Mouse (Mus musculus): ENCODE measurements at regions not wholly inside any gene's neighbourhood (a gene's known extent, or its start where the extent isn't known, plus 50 kb on each side); places are given as distances from the start of the nearest gene placed in this dataset.

DNA sequence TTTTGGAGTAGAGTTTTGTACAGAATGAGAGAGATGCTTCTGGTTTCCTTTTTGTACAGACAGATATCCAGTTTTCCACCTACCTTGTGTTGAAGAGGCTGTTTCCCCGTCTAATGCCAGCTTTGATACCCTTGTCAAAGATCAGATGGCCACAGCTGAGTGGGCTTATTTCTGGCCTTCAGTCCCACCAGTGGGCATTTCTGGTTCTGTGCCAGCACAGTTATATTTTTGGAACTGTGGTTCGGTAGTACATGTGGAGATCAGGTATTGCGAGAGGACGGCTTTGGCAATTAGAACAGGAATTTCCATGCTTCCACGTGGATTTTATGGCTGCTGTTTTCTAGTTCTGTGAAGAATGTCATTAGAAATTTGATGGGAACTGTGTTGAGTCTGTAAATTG, 302.5 kb upstream of the Cxcr4 start:
- Histone ChIP-seq H3K4me2 (ENCODE audit: low read depth) (no peak overlapping the region), H3K9me3 (ENCODE audit: low read length) (no peaks in the 10 kb centered on the region), H3K4me1 (ENCODE audit: insufficient read depth) (no peaks in the 10 kb centered on the region), H3K27ac (ENCODE audit: low read depth, low read length) (no peak overlapping the region), H3K4me3 (ENCODE audit: low read depth, low read length) (no peak overlapping the region), H3K27me3 (ENCODE audit: insufficient read depth, low read length) (no peaks in the 10 kb centered on the region), H3K36me3 (ENCODE audit: insufficient read depth) (no peaks in the 10 kb centered on the region), H3K9ac (no peak overlapping the region)
- 79% methylated on average over 5 of the region's 5 CpGs for WGBS
- ATAC-seq (no peak), DNase-seq (no peak)
- no peak for TF ChIP-seq CTCF (IDR thresholded peaks at IDR 0.05; ENCODE audit: low read depth)

DNA sequence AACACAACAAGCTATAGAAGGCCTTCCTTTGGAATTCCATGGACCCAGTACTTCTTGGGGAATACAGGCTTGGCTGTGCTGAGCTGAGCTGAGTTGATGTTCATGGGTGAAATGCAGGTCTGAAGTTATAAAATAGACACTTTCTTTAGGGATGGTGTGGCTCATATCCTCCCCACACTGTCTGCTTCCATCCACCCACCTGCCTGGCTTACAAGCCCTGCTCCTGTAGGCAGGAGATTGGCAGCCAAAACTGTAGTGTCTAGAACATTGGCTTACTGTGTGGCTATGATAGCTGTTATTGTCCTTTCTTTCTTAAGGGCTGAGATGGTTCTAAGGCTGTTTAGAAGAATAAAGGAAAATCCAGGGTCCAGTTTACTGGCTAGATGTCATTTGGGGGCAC, 286.2 kb upstream of the Cxcr4 start:
- Histone ChIP-seq H3K27ac (ENCODE audit: low read depth, low read length) (no peak overlapping the region), H3K4me3 (ENCODE audit: low read depth, low read length) (no peak overlapping the region), H3K27me3 (ENCODE audit: insufficient read depth, low read length) (no peaks in the 10 kb centered on the region), H3K9me3 (ENCODE audit: low read length) (no peaks in the 10 kb centered on the region), H3K4me2 (ENCODE audit: low read depth) (no peak overlapping the region), H3K36me3 (ENCODE audit: insufficient read depth) (no peaks in the 10 kb centered on the region), H3K4me1 (ENCODE audit: insufficient read depth) (no peaks in the 10 kb centered on the region), H3K9ac (no peak overlapping the region)
- DNase-seq (no peak), ATAC-seq (no peak)
- TF ChIP-seq CTCF (IDR thresholded peaks at IDR 0.05; ENCODE audit: low read depth): no peak

DNA sequence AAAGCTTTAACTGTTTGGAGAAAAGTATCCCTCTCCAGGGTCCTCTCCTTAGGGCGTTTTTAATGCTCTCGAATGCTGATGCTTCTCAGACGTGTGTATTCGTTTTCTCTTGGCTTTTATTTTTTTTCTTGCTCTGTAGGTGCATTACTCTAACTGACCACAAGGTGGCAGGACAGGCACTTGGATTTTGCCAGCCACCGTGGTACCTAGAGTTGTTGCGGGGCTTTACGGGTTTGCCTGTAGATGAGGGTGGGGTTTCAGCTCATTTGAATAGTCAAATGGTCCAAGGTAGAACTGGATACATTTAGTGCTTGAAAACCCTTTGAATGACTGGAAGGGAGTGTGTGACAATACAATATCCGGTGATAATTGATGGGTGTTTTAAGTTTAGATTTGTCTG, 283.2 kb upstream of the Cxcr4 start:
- no peaks in the 10 kb centered on the region for H3K27me3 ChIP-seq (ENCODE audit: insufficient read depth, low read length)
- TF ChIP-seq CTCF (IDR thresholded peaks at IDR 0.05; ENCODE audit: low read depth): peak; percentile 97
- H3K4me1 ChIP-seq (ENCODE audit: insufficient read depth): no peaks in the 10 kb centered on the region
- H3K4me3 ChIP-seq (ENCODE audit: low read depth, low read length): no peak overlapping the region
- no peaks in the 10 kb centered on the region for H3K9me3 ChIP-seq (ENCODE audit: low read length)
- ATAC-seq (peak; percentile 64), DNase-seq (peak; percentile 87)
- H3K9ac ChIP-seq: no peak overlapping the region
- H3K4me2 ChIP-seq (ENCODE audit: low read depth): no peak overlapping the region
- 6% methylated on average over 8 of the region's 8 CpGs for WGBS
- H3K36me3 ChIP-seq (ENCODE audit: insufficient read depth): no peaks in the 10 kb centered on the region
- no peak overlapping the region for H3K27ac ChIP-seq (ENCODE audit: low read depth, low read length)

DNA sequence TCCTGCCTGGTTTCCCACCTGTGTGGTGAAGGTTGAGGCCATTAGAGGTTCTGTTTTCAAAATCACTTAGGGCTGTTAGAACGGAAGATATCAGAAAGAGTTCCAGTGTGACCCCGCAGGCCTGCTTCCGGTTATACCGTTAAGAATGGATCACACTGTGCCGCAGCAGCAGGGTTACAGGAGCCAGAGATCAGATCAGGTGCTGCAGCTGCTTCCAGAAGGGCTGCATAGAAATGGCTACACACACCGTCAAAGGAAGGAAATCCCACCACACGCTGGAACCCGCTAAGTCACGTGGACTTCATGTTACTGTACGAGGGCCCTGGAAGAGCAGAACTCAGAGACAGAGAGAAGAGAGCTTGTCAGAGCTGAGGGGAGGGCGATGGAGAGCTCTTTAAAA, 282.1 kb upstream of the Cxcr4 start:
- no peak overlapping the region for H3K4me2 ChIP-seq (ENCODE audit: low read depth)
- no peaks in the 10 kb centered on the region for H3K36me3 ChIP-seq (ENCODE audit: insufficient read depth)
- DNase-seq: no peak
- no peak overlapping the region for H3K27ac ChIP-seq (ENCODE audit: low read depth, low read length)
- no peak for TF ChIP-seq CTCF (IDR thresholded peaks at IDR 0.05; ENCODE audit: low read depth)
- H3K9ac ChIP-seq: no peak overlapping the region
- H3K4me1 ChIP-seq (ENCODE audit: insufficient read depth): no peaks in the 10 kb centered on the region
- no peaks in the 10 kb centered on the region for H3K27me3 ChIP-seq (ENCODE audit: insufficient read depth, low read length)
- WGBS: 86% methylated on average over 11 of the region's 11 CpGs
- ATAC-seq: no peak
- no peaks in the 10 kb centered on the region for H3K9me3 ChIP-seq (ENCODE audit: low read length)
- H3K4me3 ChIP-seq (ENCODE audit: low read depth, low read length): no peak overlapping the region

DNA sequence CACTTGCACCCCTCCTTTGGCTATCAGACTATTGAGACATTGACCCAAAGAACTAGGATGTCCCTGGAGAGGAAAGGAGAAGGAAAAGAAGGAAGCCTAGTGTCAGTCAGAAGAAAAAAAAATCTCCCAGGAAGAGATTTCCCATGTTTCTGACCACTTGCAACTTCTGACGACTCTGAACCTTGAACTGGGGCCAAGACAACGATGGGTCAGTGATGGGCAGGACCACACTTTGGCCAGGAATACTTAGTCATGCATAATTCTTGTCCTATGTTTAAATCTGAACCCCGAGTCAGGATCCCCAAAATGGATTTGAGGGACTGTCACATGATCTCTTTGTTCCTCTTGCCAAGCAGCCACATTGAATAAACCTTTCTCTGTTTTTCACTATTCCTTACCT, 276.7 kb upstream of the Cxcr4 start:
- no peak for TF ChIP-seq CTCF (IDR thresholded peaks at IDR 0.05; ENCODE audit: low read depth)
- H3K4me3 ChIP-seq (ENCODE audit: low read depth, low read length): no peak overlapping the region
- DNase-seq (no peak), ATAC-seq (no peak)
- H3K9me3 ChIP-seq (ENCODE audit: low read length): no peaks in the 10 kb centered on the region
- no peak overlapping the region for H3K4me2 ChIP-seq (ENCODE audit: low read depth)
- H3K27me3 ChIP-seq (ENCODE audit: insufficient read depth, low read length): no peaks in the 10 kb centered on the region
- no peaks in the 10 kb centered on the region for H3K36me3 ChIP-seq (ENCODE audit: insufficient read depth)
- H3K9ac ChIP-seq: no peak overlapping the region
- no peak overlapping the region for H3K27ac ChIP-seq (ENCODE audit: low read depth, low read length)
- 81% methylated on average over 3 of the region's 3 CpGs for WGBS
- no peaks in the 10 kb centered on the region for H3K4me1 ChIP-seq (ENCODE audit: insufficient read depth)

DNA sequence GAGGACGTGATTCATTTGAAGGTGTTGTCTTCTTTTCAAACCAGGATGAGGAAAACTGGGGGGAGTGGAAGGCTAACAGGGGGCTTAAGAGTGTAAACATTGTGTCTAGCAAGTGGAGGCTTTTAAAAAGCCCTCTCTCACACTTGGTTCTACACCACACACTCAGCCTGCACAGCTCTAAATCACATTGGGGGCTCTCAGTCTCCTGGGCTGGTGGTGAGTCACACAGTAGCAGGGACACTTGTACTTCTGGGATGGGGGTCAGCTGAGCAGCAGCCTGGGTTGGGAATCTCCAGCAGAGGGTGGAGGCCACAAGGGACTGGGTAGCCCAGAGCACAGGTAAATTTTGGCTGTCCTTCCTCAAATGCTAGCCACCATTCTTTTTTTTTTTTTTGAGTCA, 268.4 kb upstream of the Cxcr4 start:
- ATAC-seq: no peak
- 5% methylated on average over 1 of the region's 1 CpGs for WGBS

DNA sequence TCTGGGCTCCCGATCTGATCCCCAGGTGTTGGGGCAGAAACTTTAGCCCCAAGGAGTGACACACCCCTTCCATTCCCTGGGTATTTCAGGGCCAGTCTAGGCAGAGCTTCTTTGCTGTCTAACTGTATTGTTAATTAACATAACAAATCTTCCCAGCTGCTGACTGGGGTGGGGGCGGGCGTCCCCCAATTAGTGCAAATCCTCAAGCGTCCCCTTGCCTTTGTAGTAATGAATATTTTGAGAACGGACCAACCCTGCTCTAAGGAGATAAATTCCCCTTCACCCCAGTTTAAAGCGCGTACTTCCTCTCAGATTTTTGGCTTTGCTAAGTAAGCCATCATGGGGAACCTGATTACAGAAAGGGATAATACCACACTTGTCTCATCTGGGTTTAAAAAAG, 268.0 kb upstream of the Cxcr4 start:
- H3K27ac ChIP-seq (ENCODE audit: low read depth, low read length): no peak overlapping the region
- H3K36me3 ChIP-seq (ENCODE audit: insufficient read depth): no peaks in the 10 kb centered on the region
- H3K9me3 ChIP-seq (ENCODE audit: low read length): no peaks in the 10 kb centered on the region
- no peak for TF ChIP-seq CTCF (IDR thresholded peaks at IDR 0.05; ENCODE audit: low read depth)
- no peak for DNase-seq
- WGBS: 3% methylated on average over 7 of the region's 7 CpGs
- no peaks in the 10 kb centered on the region for H3K4me1 ChIP-seq (ENCODE audit: insufficient read depth)
- no peak for ATAC-seq
- H3K4me3 ChIP-seq (ENCODE audit: low read depth, low read length): no peak overlapping the region
- no peak overlapping the region for H3K4me2 ChIP-seq (ENCODE audit: low read depth)
- H3K27me3 ChIP-seq (ENCODE audit: insufficient read depth, low read length): no peaks in the 10 kb centered on the region
- H3K9ac ChIP-seq: no peak overlapping the region

More for the DNA sequence above, 268.4 kb upstream of the Cxcr4 start:
- Histone ChIP-seq H3K9me3 (ENCODE audit: low read length) (no peaks in the 10 kb centered on the region), H3K4me2 (ENCODE audit: low read depth) (no peak overlapping the region), H3K36me3 (ENCODE audit: insufficient read depth) (no peaks in the 10 kb centered on the region), H3K4me3 (ENCODE audit: low read depth, low read length) (no peak overlapping the region), H3K27ac (ENCODE audit: low read depth, low read length) (no peak overlapping the region), H3K9ac (no peak overlapping the region), H3K27me3 (ENCODE audit: insufficient read depth, low read length) (no peaks in the 10 kb centered on the region), H3K4me1 (ENCODE audit: insufficient read depth) (no peaks in the 10 kb centered on the region)
- DNase-seq: no peak
- TF ChIP-seq CTCF (IDR thresholded peaks at IDR 0.05; ENCODE audit: low read depth): no peak

DNA sequence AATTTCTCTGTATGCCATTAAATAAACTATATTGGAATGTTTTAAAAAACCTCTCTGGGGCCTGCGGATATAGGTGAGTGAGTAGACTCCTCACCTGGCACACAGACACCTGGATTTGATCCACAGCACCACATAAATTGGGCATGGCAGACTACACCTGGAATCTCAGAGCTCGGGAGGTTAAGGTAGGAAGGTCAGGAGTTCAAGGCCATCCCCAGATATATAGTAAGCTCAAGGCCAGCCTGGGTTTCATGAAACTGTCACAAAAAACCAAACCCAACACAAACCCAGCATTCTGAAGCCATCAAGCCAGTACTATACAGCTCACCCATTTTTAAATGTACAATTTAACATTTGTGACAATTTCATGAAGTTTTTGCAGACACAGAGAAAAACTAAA, 266.6 kb upstream of the Cxcr4 start:
- DNase-seq: no peak
- H3K4me3 ChIP-seq (ENCODE audit: low read depth, low read length): no peak overlapping the region
- H3K36me3 ChIP-seq (ENCODE audit: insufficient read depth): no peaks in the 10 kb centered on the region
- H3K9ac ChIP-seq: no peak overlapping the region
- H3K27ac ChIP-seq (ENCODE audit: low read depth, low read length): no peak overlapping the region
- H3K4me2 ChIP-seq (ENCODE audit: low read depth): no peak overlapping the region
- WGBS: 92% methylated on average over 2 of the region's 2 CpGs
- no peaks in the 10 kb centered on the region for H3K9me3 ChIP-seq (ENCODE audit: low read length)
- H3K4me1 ChIP-seq (ENCODE audit: insufficient read depth): no peaks in the 10 kb centered on the region
- TF ChIP-seq CTCF (IDR thresholded peaks at IDR 0.05; ENCODE audit: low read depth): no peak
- H3K27me3 ChIP-seq (ENCODE audit: insufficient read depth, low read length): no peaks in the 10 kb centered on the region
- no peak for ATAC-seq
